Mouse (Mus musculus) heart, embryonic 11.5 days (tissue): ENCODE data around the gene Wdr17. TPM values are rescaled to one million over a fixed set of nuclear protein-coding genes. Genes with fewer than 3 reads are reported as not detected.

ENCODE experiments used
- ATAC-seq: fragments of 200-750 bp; cut with Nextera tagmentation; replicated peaks from 2 replicates; pipeline ENCODE4 v1.8.0; 2017; ENCODE audit warnings: moderate library complexity; ENCODE audit not compliant: insufficient number of reproducible peaks, low FRiP score, low TSS enrichment
- H3K27ac ChIP-seq: fragments of 300-500 bp; sonication (generic); 2 replicates; pipeline ENCODE4 v1.5.1; 2014; ENCODE audit warnings: mild to moderate bottlenecking, low read depth, low read length
- H3K27me3 ChIP-seq: fragments of 300-500 bp; sonication (generic); 2 replicates; pipeline ENCODE4 v1.6.1; 2014; ENCODE audit warnings: mild to moderate bottlenecking, low read length, mixed read lengths; ENCODE audit not compliant: control insufficient read depth, insufficient read depth
- H3K36me3 ChIP-seq: fragments of 300-500 bp; sonication (generic); 2 replicates; pipeline ENCODE4 v1.6.1; 2014; ENCODE audit warnings: mild to moderate bottlenecking, low read length, moderate library complexity, mixed read lengths; ENCODE audit not compliant: control insufficient read depth, insufficient read depth
- H3K4me1 ChIP-seq: fragments of 300-500 bp; sonication (generic); 2 replicates; pipeline ENCODE4 v1.6.1; 2014; ENCODE audit warnings: low read length; ENCODE audit not compliant: control insufficient read depth, insufficient read depth
- H3K4me2 ChIP-seq: fragments of 300-500 bp; sonication (generic); 2 replicates; pipeline ENCODE4 v1.6.1; 2014; ENCODE audit warnings: mild to moderate bottlenecking, moderate library complexity
- H3K4me3 ChIP-seq: fragments of 300-500 bp; sonication (generic); 2 replicates; pipeline ENCODE4 v1.5.1; 2014; ENCODE audit warnings: low read depth, low read length
- H3K9ac ChIP-seq: fragments of 300-500 bp; sonication (generic); 2 replicates; pipeline ENCODE4 v1.6.1; 2014; ENCODE audit warnings: mild to moderate bottlenecking, low read depth, low read length, moderate library complexity
- H3K9me3 ChIP-seq: fragments of 300-500 bp; sonication (generic); replicated peaks from 2 replicates; pipeline ENCODE4 v1.6.1; 2016; ENCODE audit warnings: low read length; ENCODE audit not compliant: control insufficient read depth
- WGBS: fragments of 180-500 bp; shearing (Covaris S2); extraction: QIAGEN DNeasy Blood & Tissue Kit; methylation state at CpG from one replicate; pipeline ENCODE4 v1.1.7; 2014; ENCODE audit not compliant: insufficient replicate concordance; 5-methylcytosine and 5-hydroxymethylcytosine counted together
- polyA plus RNA-seq: library from polyadenylated mRNA; unstranded; fragments of >200 nt; fragmentation: Nextera tagmentation; extraction: Ambion mirVana; gene quantifications from 2 replicates; pipeline ENCODE4 v1.2.1, GENCODE M21; 2014

Gene Wdr17
- polyA plus RNA-seq, 1 experiment from 2014 or later: 0.31 TPM

DNA sequence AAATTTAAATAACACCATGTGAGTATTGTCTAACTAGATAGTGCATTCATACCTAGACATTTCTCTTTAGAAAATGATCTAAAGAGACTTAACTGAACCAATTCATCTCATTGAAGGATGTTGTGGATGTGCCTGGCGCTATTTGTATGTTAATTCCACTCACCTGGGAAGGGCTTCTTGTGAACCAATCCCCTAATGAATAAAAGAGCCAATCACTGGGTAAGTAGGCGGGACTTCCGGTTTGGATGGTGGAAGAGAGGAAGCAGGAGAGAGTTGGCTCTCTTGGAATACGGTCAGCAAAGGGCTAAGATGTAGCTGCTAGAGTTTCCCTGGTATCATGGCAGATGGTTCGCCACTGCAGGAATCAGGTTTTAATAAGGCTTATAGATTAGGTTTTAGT is 64.0 kb downstream of the Wdr17 start:
- no peak overlapping the region for H3K27ac ChIP-seq
- no peak overlapping the region for H3K4me2 ChIP-seq
- H3K4me3 ChIP-seq: no peak overlapping the region
- no peaks in the 10 kb centered on the region for H3K36me3 ChIP-seq
- H3K9ac ChIP-seq: no peak overlapping the region
- H3K4me1 ChIP-seq: no peaks in the 10 kb centered on the region
- H3K9me3 ChIP-seq: no peaks in the 10 kb centered on the region
- no peaks in the 10 kb centered on the region for H3K27me3 ChIP-seq
- WGBS: 85% methylated on average over 5 of the region's 5 CpGs
- no peak for ATAC-seq

GRCm38 (mm10) chr8:54818651-54819050 is 68.3 kb downstream of the Wdr17 start:
- ATAC-seq: no peak
- no peak overlapping the region for H3K9ac ChIP-seq

GRCm38 (mm10) chr8:54808217-54808616 is 78.8 kb downstream of the Wdr17 start:
- 52% methylated on average over 6 of the region's 6 CpGs for WGBS
- no peaks in the 10 kb centered on the region for H3K36me3 ChIP-seq
- H3K27ac ChIP-seq: no peak overlapping the region
- no peak for ATAC-seq
- H3K9ac ChIP-seq: no peak overlapping the region
- H3K9me3 ChIP-seq: no peaks in the 10 kb centered on the region
- H3K27me3 ChIP-seq: no peaks in the 10 kb centered on the region
- no peaks in the 10 kb centered on the region for H3K4me1 ChIP-seq
- no peak overlapping the region for H3K4me2 ChIP-seq
- H3K4me3 ChIP-seq: no peak overlapping the region

More at GRCm38 (mm10) chr8:54818651-54819050, 68.3 kb downstream of the Wdr17 start:
- Histone ChIP-seq H3K9me3 (no peaks in the 10 kb centered on the region), H3K36me3 (no peaks in the 10 kb centered on the region), H3K27me3 (no peaks in the 10 kb centered on the region), H3K27ac (no peak overlapping the region), H3K4me3 (no peak overlapping the region), H3K4me1 (no peaks in the 10 kb centered on the region), H3K4me2 (no peak overlapping the region)

DNA sequence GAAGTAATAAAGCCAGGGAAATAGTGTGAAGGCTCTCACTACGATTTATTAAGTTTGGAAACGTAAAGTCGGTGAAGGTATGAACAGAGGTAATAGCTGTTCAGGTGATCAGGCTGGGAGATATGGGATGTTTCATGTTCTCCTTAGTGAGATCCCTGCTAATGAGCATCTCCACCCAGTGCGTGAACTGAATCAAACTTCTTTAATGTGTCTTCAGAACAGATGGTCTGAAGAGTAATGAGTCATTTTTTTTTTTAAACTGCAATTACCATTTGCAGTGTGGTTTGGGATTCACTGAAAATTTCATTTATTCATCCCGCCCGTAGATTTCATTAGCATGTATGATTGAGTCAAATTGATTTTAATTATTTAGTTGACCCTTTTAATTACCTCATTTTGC is 80.8 kb downstream of the Wdr17 start:
- ATAC-seq: no peak
- Histone ChIP-seq H3K36me3 (no peaks in the 10 kb centered on the region), H3K4me3 (no peak overlapping the region), H3K4me2 (no peak overlapping the region), H3K27me3 (no peaks in the 10 kb centered on the region), H3K9me3 (no peaks in the 10 kb centered on the region), H3K9ac (no peak overlapping the region), H3K4me1 (no peaks in the 10 kb centered on the region), H3K27ac (no peak overlapping the region)
- WGBS: 83% methylated on average over 6 of the region's 6 CpGs

DNA sequence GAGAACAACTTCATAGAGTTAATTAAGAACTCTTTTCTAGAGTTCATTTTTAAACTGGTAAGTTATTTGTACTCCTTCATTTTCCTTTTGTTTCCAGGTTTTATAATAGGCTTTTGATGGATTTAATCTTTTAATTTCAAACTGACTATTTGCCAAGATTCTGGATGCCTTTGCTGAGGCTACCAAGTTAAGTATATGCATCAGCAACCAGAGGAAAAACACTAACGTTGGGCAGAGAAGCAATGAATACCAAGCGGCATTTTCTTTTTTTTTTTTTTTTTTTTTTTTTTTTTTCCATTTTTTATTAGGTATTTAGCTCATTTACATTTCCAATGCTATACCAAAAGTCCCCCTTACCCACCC is 94.3 kb downstream of the Wdr17 start:
- WGBS: 92% methylated on average over 2 of the region's 2 CpGs
- H3K27me3 ChIP-seq: no peaks in the 10 kb centered on the region
- H3K9me3 ChIP-seq: no peaks in the 10 kb centered on the region
- no peaks in the 10 kb centered on the region for H3K4me1 ChIP-seq
- ATAC-seq: no peak
- H3K27ac ChIP-seq: no peak overlapping the region
- no peak overlapping the region for H3K9ac ChIP-seq
- no peak overlapping the region for H3K4me3 ChIP-seq
- H3K36me3 ChIP-seq: no peaks in the 10 kb centered on the region
- H3K4me2 ChIP-seq: no peak overlapping the region

- H3K9ac ChIP-seq: no peak overlapping the region
- H3K9me3 ChIP-seq: no peaks in the 10 kb centered on the region
- H3K36me3 ChIP-seq: no peaks in the 10 kb centered on the region
- no peak overlapping the region for H3K27ac ChIP-seq
- no peak overlapping the region for H3K4me2 ChIP-seq
- no peak for ATAC-seq
- no peaks in the 10 kb centered on the region for H3K27me3 ChIP-seq
- WGBS: 75% methylated on average over 2 of the region's 2 CpGs
- no peak overlapping the region for H3K4me3 ChIP-seq
- no peaks in the 10 kb centered on the region for H3K4me1 ChIP-seq
Measured at GRCm38 (mm10) chr8:54791858-54792698, 94.9 kb downstream of the Wdr17 start.

- Histone ChIP-seq H3K27ac (no peak overlapping the region), H3K9ac (peak overlapping the region; percentile 72), H3K4me3 (peak overlapping the region; percentile 52), H3K36me3 (no peaks in the 10 kb centered on the region), H3K4me2 (peak overlapping the region; percentile 89), H3K4me1 (no peaks in the 10 kb centered on the region), H3K9me3 (no peaks in the 10 kb centered on the region), H3K27me3 (no peaks in the 10 kb centered on the region)
- 11% methylated on average over 16 of the region's 16 CpGs for WGBS
- ATAC-seq: 0 out of 2 replicates have a peak, but pooled peaks have one; percentile 39
Measured at GRCm38 (mm10) chr8:54780134-54780942, 106.6 kb downstream of the Wdr17 start.

- peak overlapping the region; percentile 72 for H3K9ac ChIP-seq
- H3K4me3 ChIP-seq: peak overlapping the region; percentile 52
- peak overlapping the region; percentile 89 for H3K4me2 ChIP-seq
- WGBS: under 1% methylated on average over 23 of the region's 23 CpGs
- no peaks in the 10 kb centered on the region for H3K9me3 ChIP-seq
- 0 out of 2 replicates have a peak, but pooled peaks have one; percentile 71 for ATAC-seq
- H3K27ac ChIP-seq: no peak overlapping the region
- H3K36me3 ChIP-seq: no peaks in the 10 kb centered on the region
- no peaks in the 10 kb centered on the region for H3K27me3 ChIP-seq
- no peaks in the 10 kb centered on the region for H3K4me1 ChIP-seq
Measured at GRCm38 (mm10) chr8:54779317-54780133, 107.5 kb downstream of the Wdr17 start.
